Mouse (Mus musculus): Measurements from ENCODE around the gene Atxn7l1. TPM values are rescaled to one million over a fixed set of nuclear protein-coding genes. Genes with fewer than 3 reads are reported as not detected.
A peak's percentile ranks its signal among the peaks of the same experiment; 100 is the strongest.

The Atxn7l1 gene
- total and polyA plus RNA-seq, 2 experiments from 2014 or later = 15.8 to 24.9 TPM

- Histone ChIP-seq H3K4me3 (ENCODE audit: low read length) (no peak overlapping the region), H3K4me1 (ENCODE audit: insufficient read depth, low read length) (no peaks in the 10 kb centered on the region; the same call in 1 of the 2 replicates), H3K9ac (replicated peaks; ENCODE audit: low read length) (no peak overlapping the region), H3K9me3 (ENCODE audit: low read length) (no peaks in the 10 kb centered on the region), H3K27ac (no peak overlapping the region; the same call in 1 of the 2 replicates), H3K36me3 (ENCODE audit: insufficient read depth, low read length) (no peaks in the 10 kb centered on the region; the same call in 1 of the 2 replicates), H3K4me2 (ENCODE audit: low read depth, low read length) (no peak overlapping the region), H3K27me3 (ENCODE audit: insufficient read depth, low read length) (no peaks in the 10 kb centered on the region)
- DNase-seq (ENCODE audit: low spot score) = peak; percentile 92
- TF ChIP-seq CTCF (IDR thresholded peaks at IDR 0.05; ENCODE audit: low read depth) = no peak
- ATAC-seq = peak; percentile 58; the same call in 1 of the 2 replicates
- WGBS = 28% methylated on average over 6 of the region's 6 CpGs
These were observed 213.2 kb downstream of the Atxn7l1 start for GRCm38 (mm10) chr12:33360729-33361128.

GRCm38 (mm10) chr12:33364511-33364910 is 217.0 kb downstream of the Atxn7l1 start:
- no peaks in the 10 kb centered on the region for H3K36me3 ChIP-seq (ENCODE audit: insufficient read depth, low read length)
- H3K9ac ChIP-seq (replicated peaks; ENCODE audit: low read length) = no peak overlapping the region
- no peaks in the 10 kb centered on the region; the same call in 1 of the 2 replicates for H3K4me1 ChIP-seq (ENCODE audit: insufficient read depth, low read length)
- H3K4me3 ChIP-seq (ENCODE audit: low read length) = no peak overlapping the region
- DNase-seq (ENCODE audit: low spot score) = no peak
- H3K27me3 ChIP-seq (ENCODE audit: insufficient read depth, low read length) = no peaks in the 10 kb centered on the region
- H3K27ac ChIP-seq = no peak overlapping the region
- ATAC-seq = no peak
- H3K4me2 ChIP-seq (ENCODE audit: low read depth, low read length) = no peak overlapping the region
- no peak for TF ChIP-seq CTCF (IDR thresholded peaks at IDR 0.05; ENCODE audit: low read depth)
- WGBS = 73% methylated on average over 8 of the region's 8 CpGs
- H3K9me3 ChIP-seq (ENCODE audit: low read length) = no peaks in the 10 kb centered on the region

- Histone ChIP-seq H3K4me3 (ENCODE audit: low read length) (no peak overlapping the region), H3K4me1 (ENCODE audit: insufficient read depth, low read length) (no peaks in the 10 kb centered on the region; the same call in 1 of the 2 replicates), H3K4me2 (ENCODE audit: low read depth, low read length) (no peak overlapping the region), H3K36me3 (ENCODE audit: insufficient read depth, low read length) (no peaks in the 10 kb centered on the region), H3K27ac (no peak overlapping the region), H3K9ac (replicated peaks; ENCODE audit: low read length) (no peak overlapping the region), H3K9me3 (ENCODE audit: low read length) (no peaks in the 10 kb centered on the region), H3K27me3 (ENCODE audit: insufficient read depth, low read length) (no peaks in the 10 kb centered on the region)
- TF ChIP-seq CTCF (IDR thresholded peaks at IDR 0.05; ENCODE audit: low read depth) = no peak
- no peak for DNase-seq (ENCODE audit: low spot score)
- 0 out of 2 replicates have a peak, but pooled peaks have one; percentile 21 for ATAC-seq
- 66% methylated on average over 8 of the region's 8 CpGs for WGBS
These were observed 217.6 kb downstream of the Atxn7l1 start for GRCm38 (mm10) chr12:33365133-33365532.

GRCm38 (mm10) chr12:33369555-33369954 is 222.1 kb downstream of the Atxn7l1 start:
- no peak for ATAC-seq
- H3K4me2 ChIP-seq (ENCODE audit: low read depth, low read length) = no peak overlapping the region
- H3K9me3 ChIP-seq (ENCODE audit: low read length) = no peaks in the 10 kb centered on the region
- H3K4me1 ChIP-seq (ENCODE audit: insufficient read depth, low read length) = no peaks in the 10 kb centered on the region
- DNase-seq (ENCODE audit: low spot score) = no peak
- H3K27me3 ChIP-seq (ENCODE audit: insufficient read depth, low read length) = no peaks in the 10 kb centered on the region
- TF ChIP-seq CTCF (IDR thresholded peaks at IDR 0.05; ENCODE audit: low read depth) = no peak
- H3K36me3 ChIP-seq (ENCODE audit: insufficient read depth, low read length) = no peaks in the 10 kb centered on the region
- no peak overlapping the region for H3K4me3 ChIP-seq (ENCODE audit: low read length)
- H3K27ac ChIP-seq = no peak overlapping the region
- 86% methylated on average over 3 of the region's 3 CpGs for WGBS
- H3K9ac ChIP-seq (replicated peaks; ENCODE audit: low read length) = no peak overlapping the region

- Histone ChIP-seq H3K36me3 (ENCODE audit: insufficient read depth, low read length) (no peaks in the 10 kb centered on the region), H3K4me3 (ENCODE audit: low read length) (no peak overlapping the region), H3K27ac (no peak overlapping the region), H3K27me3 (ENCODE audit: insufficient read depth, low read length) (no peaks in the 10 kb centered on the region), H3K4me2 (ENCODE audit: low read depth, low read length) (peak overlapping the region; percentile 38), H3K4me1 (ENCODE audit: insufficient read depth, low read length) (no peaks in the 10 kb centered on the region), H3K9me3 (ENCODE audit: low read length) (no peaks in the 10 kb centered on the region), H3K9ac (replicated peaks; ENCODE audit: low read length) (no peak overlapping the region)
- peak; percentile 89 for ATAC-seq
- 18% methylated on average over 22 of the region's 22 CpGs for WGBS
- TF ChIP-seq CTCF (IDR thresholded peaks at IDR 0.05; ENCODE audit: low read depth) = peak; percentile 91
- DNase-seq (ENCODE audit: low spot score) = peak; percentile 89
These were observed 232.3 kb downstream of the Atxn7l1 start for GRCm38 (mm10) chr12:33379624-33380445.

- Histone ChIP-seq H3K27me3 (ENCODE audit: insufficient read depth, low read length) (no peaks in the 10 kb centered on the region), H3K4me2 (ENCODE audit: low read depth, low read length) (no peak overlapping the region), H3K9ac (replicated peaks; ENCODE audit: low read length) (no peak overlapping the region), H3K4me1 (ENCODE audit: insufficient read depth, low read length) (no peaks in the 10 kb centered on the region), H3K4me3 (ENCODE audit: low read length) (no peak overlapping the region), H3K9me3 (ENCODE audit: low read length) (no peaks in the 10 kb centered on the region), H3K27ac (no peak overlapping the region), H3K36me3 (ENCODE audit: insufficient read depth, low read length) (no peaks in the 10 kb centered on the region)
- peak; percentile 89 for DNase-seq (ENCODE audit: low spot score)
- peak; percentile 81 for ATAC-seq
- 2% methylated on average over 5 of the region's 5 CpGs for WGBS
- peak; percentile 93 for TF ChIP-seq CTCF (IDR thresholded peaks at IDR 0.05; ENCODE audit: low read depth)
These were observed 241.3 kb downstream of the Atxn7l1 start for GRCm38 (mm10) chr12:33388842-33389241.
